Mouse (Mus musculus): ENCODE results near the gene Dnase2b.

The Dnase2b gene

GRCm38 (mm10) chr3:146615496-146615895 lies at the start of gene Dnase2b:
Gene Dnase2b, minus strand, starts transcription at chr3:146615596.
- DNase-seq (ENCODE audit: low read depth, low spot score): no peak

GRCm38 (mm10) chr3:146661907-146662306 lies 46.5 kb upstream of the Dnase2b start:
- no peak for DNase-seq (ENCODE audit: low read depth, low spot score)

DNA sequence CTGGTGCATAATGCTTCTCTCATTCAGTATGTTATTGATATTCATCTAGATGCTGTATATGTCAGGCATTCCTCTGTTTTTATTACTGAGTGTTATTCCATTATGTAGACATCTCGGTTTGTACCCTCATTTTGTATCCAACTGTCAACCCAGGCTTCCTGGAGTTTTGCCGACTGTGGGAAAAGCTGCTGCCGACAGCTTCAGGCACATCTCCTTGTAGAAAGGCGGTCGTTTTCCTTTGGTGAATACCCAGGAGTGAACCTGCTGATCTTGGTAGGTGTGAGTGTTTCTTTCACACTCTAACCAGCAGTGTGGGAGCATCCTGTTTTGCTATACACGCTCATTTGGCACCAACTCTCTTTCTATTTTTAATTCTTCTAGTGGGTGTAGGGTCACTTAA lies 45.6 kb upstream of the Dnase2b start:
- no peak for DNase-seq (ENCODE audit: low read depth, low spot score)

DNA sequence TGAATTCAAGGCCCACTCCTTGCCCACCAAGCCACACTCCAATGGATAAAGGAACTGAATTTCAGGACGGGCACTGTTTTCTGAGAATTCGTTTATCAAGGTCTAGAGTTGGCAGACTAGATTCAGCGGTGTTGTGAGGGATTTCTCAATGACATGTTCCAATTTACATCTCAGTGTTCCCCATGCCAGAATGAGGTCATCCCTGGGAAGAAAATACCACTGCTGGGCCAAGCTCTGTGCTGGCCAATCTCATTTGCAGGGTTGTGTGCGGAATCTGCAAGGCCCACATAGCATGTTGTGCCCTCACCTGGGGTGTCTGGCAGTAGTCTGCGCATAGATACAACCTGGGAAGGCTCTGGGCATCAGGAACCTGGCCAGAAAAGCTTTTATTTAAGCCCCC lies 43.9 kb upstream of the Dnase2b start:
- no peak for DNase-seq (ENCODE audit: low read depth, low spot score)

GRCm38 (mm10) chr3:146658061-146658639 lies 42.8 kb upstream of the Dnase2b start:
- DNase-seq (ENCODE audit: low read depth, low spot score): no peak

DNA sequence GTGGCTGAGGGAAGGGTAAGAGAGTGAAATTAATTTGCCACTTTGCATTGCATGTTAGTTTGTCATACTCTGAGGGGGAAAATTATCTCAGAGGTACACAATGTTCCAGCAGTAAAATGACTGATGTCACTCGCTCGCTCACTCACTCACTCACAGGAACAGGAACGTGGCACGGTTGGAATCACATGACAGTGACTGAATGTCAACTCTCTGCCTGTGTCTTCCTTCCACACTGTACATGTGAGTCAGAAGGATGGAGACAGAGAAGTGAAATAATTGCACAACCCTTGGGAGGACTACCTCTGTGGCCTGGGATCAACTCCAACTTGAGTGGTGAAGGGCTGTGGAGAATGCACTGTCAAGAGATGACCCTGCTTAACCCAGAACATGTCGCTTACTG lies 42.0 kb upstream of the Dnase2b start:
- DNase-seq (ENCODE audit: low read depth, low spot score): no peak

DNA sequence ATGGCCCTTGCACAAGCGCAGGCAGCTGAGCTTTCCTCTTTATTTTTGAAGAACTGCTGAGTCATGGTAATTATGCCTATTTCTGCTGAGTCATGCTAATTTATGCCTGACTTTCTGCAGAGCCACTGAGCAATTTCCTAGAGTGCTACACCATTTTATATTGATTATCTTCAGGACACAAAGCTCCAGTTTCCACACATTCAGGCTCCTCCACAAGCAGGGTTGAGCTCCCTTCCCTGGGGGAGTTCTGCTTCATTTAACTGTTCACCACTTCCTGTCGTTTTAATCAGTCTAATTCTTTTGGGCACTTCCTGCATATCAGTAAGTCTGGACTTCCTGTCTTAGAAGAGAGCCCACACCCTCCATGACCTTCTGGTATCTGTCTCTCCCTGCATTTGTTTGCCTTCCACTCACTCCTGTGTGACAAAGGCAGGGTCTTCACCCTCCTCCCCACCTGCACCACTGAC lies 39.7 kb upstream of the Dnase2b start:
- DNase-seq (ENCODE audit: low read depth, low spot score): peak; percentile 37

GRCm38 (mm10) chr3:146653692-146654091 lies 38.3 kb upstream of the Dnase2b start:
- no peak for DNase-seq (ENCODE audit: low read depth, low spot score)

DNA sequence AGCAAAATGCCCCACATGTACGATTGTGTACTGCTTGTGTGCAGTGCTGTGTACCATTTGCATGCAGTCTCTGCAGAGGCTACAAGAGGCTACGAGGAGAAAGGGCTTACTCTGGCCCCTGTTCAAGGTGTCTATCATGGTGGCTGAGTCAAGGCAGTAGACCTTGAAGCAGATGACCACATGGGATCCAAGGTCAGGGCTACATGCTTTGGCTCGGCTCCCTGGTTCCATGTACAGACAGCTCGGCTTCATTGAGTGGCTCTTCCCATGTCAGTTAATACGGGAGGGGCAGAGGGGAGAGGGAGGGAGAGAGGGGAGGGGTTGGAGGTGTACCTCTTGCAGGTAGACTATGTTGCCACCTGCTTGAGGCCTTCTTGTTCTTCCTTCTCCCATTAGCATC lies 37.0 kb upstream of the Dnase2b start:
- no peak for DNase-seq (ENCODE audit: low read depth, low spot score)

DNA sequence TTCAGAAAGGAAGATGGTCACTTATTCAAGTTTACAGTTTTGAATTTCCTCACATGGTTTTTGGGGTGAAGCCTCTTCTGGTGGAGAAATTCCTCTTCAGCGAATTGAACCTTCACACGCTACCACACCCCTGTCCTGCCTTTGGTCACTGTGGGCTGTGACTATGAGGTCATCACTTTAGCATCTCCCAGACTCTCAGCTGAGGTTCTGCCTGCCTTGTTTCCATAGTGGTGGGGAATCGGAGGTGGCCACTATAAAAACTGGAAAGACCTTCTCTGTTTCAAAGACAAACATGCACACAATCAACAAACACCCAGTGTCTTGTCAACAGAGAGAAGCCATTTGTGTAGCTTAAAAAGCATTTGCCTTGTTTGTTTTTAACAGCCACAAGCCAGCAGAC lies 35.8 kb upstream of the Dnase2b start, which contains the start of gene 4930503B20Rik:
Gene 4930503B20Rik, minus strand, starts transcription at position 101 of the 400 bp plus-strand sequence.
- DNase-seq (ENCODE audit: low read depth, low spot score): no peak

DNA sequence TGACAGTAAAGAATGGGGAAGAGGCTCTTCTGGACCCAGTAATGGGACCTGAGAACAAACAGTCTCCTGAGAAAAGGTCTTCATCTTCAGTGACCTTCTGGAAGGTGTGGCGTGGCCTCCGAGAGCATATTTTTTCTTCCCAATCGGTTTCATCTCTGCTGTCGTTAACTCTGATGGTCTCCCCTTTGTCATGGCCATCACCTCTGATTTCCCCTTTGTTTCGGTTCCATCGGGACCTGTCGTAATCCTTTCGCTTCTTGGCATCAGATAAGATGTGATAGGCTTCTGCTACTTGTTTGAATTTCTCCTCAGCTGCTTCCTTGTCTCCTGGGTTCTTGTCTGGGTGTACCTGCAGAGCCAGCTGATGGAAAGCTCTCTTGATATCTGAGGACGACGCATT lies 35.3 kb upstream of the Dnase2b start:
- peak; percentile 32 for DNase-seq (ENCODE audit: low read depth, low spot score)

DNA sequence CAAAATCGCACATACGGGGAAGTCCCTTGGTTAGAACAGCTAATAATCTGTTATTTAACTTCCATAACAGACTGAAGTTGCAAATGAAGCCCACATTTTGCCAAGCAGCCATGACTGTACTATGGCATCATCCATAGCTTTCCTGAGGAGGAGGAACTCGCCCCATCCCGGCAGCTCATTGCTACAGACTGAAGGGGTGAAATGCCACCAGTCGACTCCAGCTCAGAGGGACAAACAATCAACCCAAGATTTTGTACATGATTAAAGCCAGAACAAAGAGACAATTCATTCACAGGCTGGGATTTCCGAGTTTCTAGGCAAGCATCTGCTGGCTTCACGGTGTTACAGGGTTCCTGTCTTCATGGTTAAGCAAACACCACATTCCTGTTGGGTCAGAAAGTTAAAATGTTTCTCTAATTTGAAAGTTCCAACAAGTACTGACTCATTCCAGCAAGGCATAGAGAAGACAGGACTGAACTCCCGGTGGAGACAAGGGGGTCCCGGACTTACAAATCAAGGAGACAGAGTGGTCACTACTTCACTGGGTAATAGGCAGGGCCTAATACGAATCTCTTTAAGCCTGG lies 34.0 kb upstream of the Dnase2b start:
- DNase-seq (ENCODE audit: low read depth, low spot score): no peak

DNA sequence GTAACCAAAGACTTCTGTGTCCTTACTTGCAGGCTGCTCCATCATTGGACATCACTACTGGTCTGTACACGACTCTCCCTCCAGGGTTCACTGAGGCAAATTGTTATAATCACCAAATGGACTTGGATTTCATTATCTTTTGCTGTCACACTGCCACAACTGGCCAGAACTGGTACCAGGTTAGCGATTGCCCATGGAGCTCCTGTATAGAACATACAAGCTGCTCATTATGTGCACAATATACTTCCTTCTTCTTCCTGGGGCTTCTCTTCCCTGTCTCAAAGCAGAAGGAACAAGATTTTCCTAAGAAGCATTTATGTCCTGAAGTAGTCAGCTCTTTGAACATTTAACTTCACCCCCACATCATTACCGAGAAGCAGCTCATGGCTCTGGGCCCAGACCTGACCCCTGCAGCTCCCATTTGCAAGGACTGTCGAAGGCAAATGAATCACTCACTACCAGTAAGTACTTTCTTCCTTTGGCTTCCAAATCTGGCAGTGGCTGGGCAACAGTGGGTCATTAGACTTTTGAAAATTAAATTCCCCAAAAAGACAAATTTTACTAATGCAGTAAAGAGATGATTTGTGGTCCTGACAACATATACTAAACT lies 26.5 kb upstream of the Dnase2b start:
- no peak for DNase-seq (ENCODE audit: low read depth, low spot score)

DNA sequence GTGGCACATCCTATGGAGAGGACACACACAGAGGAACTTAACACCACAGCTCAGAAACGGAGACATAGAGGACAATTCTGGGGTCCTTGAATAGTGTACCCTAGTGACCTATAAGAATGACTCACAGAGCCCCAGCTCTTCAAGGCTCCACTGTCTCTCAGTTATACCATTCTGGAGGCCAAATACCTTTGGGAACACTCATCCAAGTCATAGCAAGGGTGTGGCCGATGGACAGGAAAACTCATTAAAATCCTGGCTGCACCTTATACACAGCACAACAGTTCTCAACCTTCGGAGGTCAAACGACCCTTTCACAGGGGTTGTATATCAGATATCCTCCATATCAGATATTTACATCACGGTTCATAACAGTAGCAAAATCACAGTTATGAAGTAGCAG lies 17.1 kb upstream of the Dnase2b start:
- DNase-seq (ENCODE audit: low read depth, low spot score): no peak

GRCm38 (mm10) chr3:146628227-146628982 lies 13.0 kb upstream of the Dnase2b start:
- DNase-seq (ENCODE audit: low read depth, low spot score): no peak

DNA sequence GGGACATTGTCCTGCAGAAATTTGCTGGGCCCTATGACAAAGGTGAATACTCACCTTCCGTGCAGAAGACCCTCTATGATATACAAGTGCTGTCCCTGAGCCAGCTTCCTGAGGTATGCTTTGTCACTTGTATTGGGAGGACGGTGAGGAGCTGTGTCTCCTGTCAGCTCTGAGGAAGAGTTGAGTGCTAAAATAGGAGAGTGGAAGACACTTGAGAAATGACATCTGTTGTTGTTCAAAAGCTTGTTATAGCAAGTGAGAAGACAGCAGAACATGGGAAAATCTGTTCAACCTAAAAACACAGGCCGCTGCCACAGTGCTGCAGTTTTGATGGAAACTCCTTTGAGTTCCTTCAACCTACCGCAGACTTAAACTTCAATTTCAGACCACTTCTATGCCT lies 10.4 kb upstream of the Dnase2b start:
- DNase-seq (ENCODE audit: low read depth, low spot score): no peak

DNA sequence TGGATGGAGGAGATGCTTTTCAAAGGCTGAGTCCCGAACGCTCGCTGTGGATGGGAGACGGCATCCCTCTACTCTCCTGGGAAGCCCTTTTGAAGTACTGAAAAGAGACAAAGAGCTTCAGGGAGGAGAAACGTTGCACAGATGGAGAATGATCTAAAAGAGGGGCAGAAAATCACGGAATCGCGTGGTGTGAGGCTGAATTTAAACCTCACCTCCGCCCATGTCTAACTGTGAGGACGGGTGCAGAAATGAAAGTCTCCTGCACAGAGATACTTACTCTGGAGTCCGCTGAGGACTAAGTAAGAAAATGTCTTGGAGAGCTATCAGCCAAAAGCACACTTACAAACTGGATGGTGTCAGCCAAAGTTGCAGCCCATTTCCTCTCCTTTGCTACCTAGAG lies 6.6 kb upstream of the Dnase2b start:
- DNase-seq (ENCODE audit: low read depth, low spot score): no peak

- no peak for DNase-seq (ENCODE audit: low read depth, low spot score)
These were observed 5.3 kb upstream of the Dnase2b start for GRCm38 (mm10) chr3:146620555-146621249.

- DNase-seq (ENCODE audit: low read depth, low spot score): no peak
These were observed 4.7 kb upstream of the Dnase2b start for GRCm38 (mm10) chr3:146620101-146620500.

- no peak for DNase-seq (ENCODE audit: low read depth, low spot score)
These were observed 3.0 kb upstream of the Dnase2b start for GRCm38 (mm10) chr3:146618357-146618756.

DNA sequence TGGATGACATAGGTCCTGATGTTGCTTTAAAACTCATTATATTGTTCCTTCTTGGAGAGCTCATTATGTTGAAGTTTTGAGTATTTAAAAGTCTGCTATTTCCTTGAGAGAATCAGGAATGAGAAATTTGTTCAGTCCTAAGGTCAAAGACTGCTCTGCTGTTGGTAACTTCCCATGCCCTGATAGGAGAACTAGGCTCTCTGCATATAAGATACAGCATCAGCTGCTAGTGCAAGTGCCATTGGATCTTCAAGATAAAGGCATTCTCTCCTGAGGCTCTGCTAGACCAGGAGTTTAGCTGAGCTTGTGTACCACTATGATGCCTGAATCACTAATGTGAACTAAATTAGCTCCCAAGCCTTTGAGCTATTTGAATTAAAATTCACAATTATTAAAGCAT lies 2.5 kb upstream of the Dnase2b start:
- no peak for DNase-seq (ENCODE audit: low read depth, low spot score)

Measured in ES-CJ7 (cell line).